In genomic region chr3:38443875-38444274, GRCm38 (mm10) we compare ENCODE assay signal across 27 mouse cellular contexts. TPM values are rescaled to one million over a fixed set of nuclear protein-coding genes. Genes with fewer than 3 reads are reported as not detected.
DNase-seq lines count a peak whose midpoint lies in the region; ATAC-seq lines count a peak whose summit lies in the region.
"Had no signal": no experiment of that assay in that cellular context is flagged by ENCODE, and none has a peak within 500 bp of the region (broad histone marks: within the 10 kb centered on the region; RNA-seq: fewer than 3 reads in every experiment).

No protein-coding gene starts in this region.

- no peaks in the 10 kb centered on the region for H3K9me3 ChIP-seq in forebrain, embryonic 16.5 days (ENCODE audit: control insufficient read depth, low read length)
- H3K9me3 ChIP-seq: heart, embryonic 10.5 days; heart, embryonic 15.5 days; hindbrain, embryonic 12.5 days; kidney, embryonic 15.5 days; limb, embryonic 12.5 days; liver, embryonic 15.5 days; midbrain, embryonic 15.5 days had no signal

- 0 out of 2 replicates have a peak, but pooled peaks have one; percentile 33 for ATAC-seq in frontal cortex, adult (ENCODE audit: low TSS enrichment)
- ATAC-seq in forebrain, embryonic 16.5 days, result peak; percentile 45
- ATAC-seq: midbrain, embryonic 15.5 days; Patski had no signal

- no peak overlapping the region for H3K4me2 ChIP-seq in forebrain, embryonic 16.5 days (ENCODE audit: low read length)
- H3K4me2 ChIP-seq: heart, embryonic 15.5 days; hindbrain, embryonic 12.5 days; kidney, embryonic 15.5 days; limb, embryonic 12.5 days; liver, embryonic 15.5 days; lung, embryonic 14.5 days; midbrain, embryonic 15.5 days had no signal

- DNase-seq in cerebellum, postnatal 14 days, result peak; percentile 37 to 41
- no peak for DNase-seq in cerebellum, adult 8-10 months
- DNase-seq in frontal cortex, postnatal 25 days (ENCODE audit: low spot score in 2 of 2), result no peak
- peak; percentile 46 for DNase-seq in layer of hippocampus, adult 9-11 months
- no peak for DNase-seq in layer of hippocampus, adult 9-10 months (ENCODE audit: low spot score)
- no peak for DNase-seq in thymus, postnatal 36 days
- DNase-seq: adrenal gland, postnatal 10 days; cerebellum, adult 18-20 months; gastrocnemius, postnatal 14 days; heart, postnatal 36 days; kidney, adult 18-20 months; kidney, postnatal 25 days; lung, embryonic 14.5 days; lung, postnatal 14 days; spleen, adult 18-20 months; thymus, postnatal 14 days had no signal

- H3K4me3 ChIP-seq in forebrain, embryonic 16.5 days (replicated peaks; ENCODE audit: low read length), result no peak overlapping the region
- H3K4me3 ChIP-seq: heart, embryonic 10.5 days; heart, embryonic 15.5 days; hindbrain, embryonic 12.5 days; kidney, embryonic 15.5 days; layer of hippocampus, adult 2 months; limb, embryonic 12.5 days; liver, embryonic 15.5 days; midbrain, embryonic 15.5 days had no signal

- no peaks in the 10 kb centered on the region for H3K27me3 ChIP-seq in forebrain, embryonic 16.5 days (replicated peaks; ENCODE audit: control insufficient read depth, insufficient read depth, low read length)
- H3K27me3 ChIP-seq: heart, embryonic 15.5 days; hindbrain, embryonic 12.5 days; kidney, embryonic 15.5 days; limb, embryonic 12.5 days; liver, embryonic 15.5 days; midbrain, embryonic 15.5 days; Patski had no signal

- 60% methylated on average over 4 of the region's 4 CpGs for WGBS in forebrain, embryonic 16.5 days

- no peak overlapping the region for H3K27ac ChIP-seq in forebrain, embryonic 16.5 days (ENCODE audit: low read length)
- H3K27ac ChIP-seq: heart, embryonic 10.5 days; heart, embryonic 15.5 days; hindbrain, embryonic 12.5 days; kidney, embryonic 15.5 days; layer of hippocampus, adult 2 months; limb, embryonic 12.5 days; liver, embryonic 15.5 days; midbrain, embryonic 15.5 days had no signal

- H3K4me1 ChIP-seq in forebrain, embryonic 16.5 days (replicated peaks; ENCODE audit: control insufficient read depth, insufficient read depth, low read length), result no peaks in the 10 kb centered on the region
- H3K4me1 ChIP-seq: heart, embryonic 15.5 days; hindbrain, embryonic 12.5 days; kidney, embryonic 15.5 days; limb, embryonic 12.5 days; liver, embryonic 15.5 days; midbrain, embryonic 15.5 days had no signal

- H3K36me3 ChIP-seq in forebrain, embryonic 16.5 days (ENCODE audit: control insufficient read depth, insufficient read depth), result no peaks in the 10 kb centered on the region
- H3K36me3 ChIP-seq: heart, embryonic 15.5 days; hindbrain, embryonic 12.5 days; kidney, embryonic 15.5 days; limb, embryonic 12.5 days; liver, embryonic 15.5 days; midbrain, embryonic 15.5 days had no signal

- H3K9ac ChIP-seq in forebrain, embryonic 16.5 days (replicated peaks; ENCODE audit: low read depth, low read length), result no peak overlapping the region
- H3K9ac ChIP-seq: heart, embryonic 15.5 days; hindbrain, embryonic 12.5 days; kidney, embryonic 15.5 days; limb, embryonic 12.5 days; liver, embryonic 15.5 days; lung, embryonic 14.5 days; midbrain, embryonic 15.5 days had no signal

RNA-seq across cellular contexts. Expression of gene Ankrd50, which starts 40.8 kb away (rescaled TPM):
- 23.2 and 24.2 TPM in 2 replicates for polyA plus RNA-seq in forebrain, embryonic 16.5 days (2015; fragmentation: Nextera tagmentation; extraction: Ambion mirVana)

Comparison
In these comparisons a context has a peak if more than half of its experiments do, and no peak if none do; other contexts are left out.
1. DNase-seq: peak in cerebellum, postnatal 14 days (2 of 2) and layer of hippocampus, adult 9-11 months (single experiment); none in cerebellum, adult 8-10 months (single experiment), frontal cortex, postnatal 25 days (0 of 2), layer of hippocampus, adult 9-10 months (single experiment) and thymus, postnatal 36 days (0 of 2).